Mouse (Mus musculus): ENCODE measurements around the gene Qprt. TPM values are rescaled to one million over a fixed set of nuclear protein-coding genes. Genes with fewer than 3 reads are reported as not detected.
"Not testable (repeated sequence)": the region's sequence is repeated elsewhere in the genome, so short reads cannot be mapped to it uniquely, and the experiment has no call there.

Qprt gene
- polyA plus RNA-seq, 1 experiment from 2014 or later, result 40.3 TPM

GRCm38 (mm10) chr7:127091114-127091896 lies 30.7 kb downstream of the Qprt start, which contains the start of gene AI467606:
TSS of gene AI467606 (plus strand) at chr7:127091359.
- Histone ChIP-seq H3K4me3 (peak within 1 kb of the TSS; percentile 63), H3K9ac (peak within 1 kb of the TSS; percentile 78), H3K4me2 (peak within 1 kb of the TSS; percentile 86), H3K27me3 (replicated peaks) (no peaks in the 10 kb centered on the region), H3K27ac (peak within 1 kb of the TSS; percentile 86), H3K9me3 (replicated peaks) (no peaks in the 10 kb centered on the region), H3K36me3 (peaks cover 16% of the 10 kb centered on the region), H3K4me1 (peaks cover 70% of the 10 kb centered on the region)
- ATAC-seq, result peak; percentile 88
- 20% methylated on average over 16 of the region's 16 CpGs for WGBS (ENCODE audit: insufficient replicate concordance)

DNA sequence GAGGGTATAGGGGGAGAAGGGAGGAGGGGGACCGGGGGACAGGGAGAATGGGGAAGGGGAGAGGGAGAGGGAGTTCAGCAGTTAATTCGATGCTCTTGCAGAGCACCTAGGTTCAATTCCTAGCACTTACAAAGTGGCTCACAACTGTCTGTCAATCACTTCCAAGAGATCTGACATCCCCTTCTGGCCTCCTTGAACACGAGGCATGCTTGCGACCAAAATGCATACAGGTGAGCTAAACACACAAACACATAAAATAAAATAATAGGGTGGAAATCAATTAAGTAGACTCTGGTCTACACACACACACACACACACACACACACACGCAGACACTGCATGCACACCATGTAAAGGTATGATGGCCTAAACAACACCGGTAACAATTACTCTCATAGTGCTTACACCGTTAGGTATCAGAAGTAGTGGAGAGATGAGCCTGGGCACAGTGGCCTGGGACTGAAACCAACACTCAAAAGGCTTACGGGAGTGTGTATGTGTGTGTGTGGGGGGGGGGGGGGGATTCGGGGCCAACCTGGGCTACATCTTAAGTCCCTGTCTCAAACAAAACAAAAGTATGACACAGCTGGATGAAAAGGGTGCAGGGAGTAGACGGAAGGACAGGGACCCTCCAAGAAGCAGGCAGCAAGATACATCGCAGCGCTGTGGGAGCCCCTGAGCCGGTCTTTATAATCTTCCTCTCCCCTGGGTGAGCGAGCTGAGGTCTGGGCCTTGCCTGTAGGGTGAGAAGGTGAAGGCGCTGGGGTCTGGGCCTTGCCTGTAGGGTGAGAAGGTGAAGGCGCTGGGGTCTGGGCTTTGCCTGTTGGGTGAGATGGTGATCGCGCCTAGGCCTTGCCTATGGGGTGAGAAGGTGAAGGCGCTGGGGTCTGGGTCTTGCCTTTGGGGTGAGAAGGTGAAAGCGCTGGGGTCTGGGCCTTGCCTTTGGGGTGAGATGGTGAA lies 31.6 kb downstream of the Qprt start:
- Histone ChIP-seq H3K9ac (peak overlapping the region; percentile 78), H3K9me3 (replicated peaks) (no peaks in the 10 kb centered on the region), H3K36me3 (peaks cover 16% of the 10 kb centered on the region), H3K27ac (peak overlapping the region; percentile 86), H3K4me2 (peak overlapping the region; percentile 86), H3K4me3 (peak overlapping the region; percentile 63), H3K4me1 (peaks cover 79% of the 10 kb centered on the region), H3K27me3 (replicated peaks) (no peaks in the 10 kb centered on the region)
- ATAC-seq, result peak; percentile 8
- 37% methylated on average over 19 of the region's 20 CpGs for WGBS (ENCODE audit: insufficient replicate concordance)

DNA sequence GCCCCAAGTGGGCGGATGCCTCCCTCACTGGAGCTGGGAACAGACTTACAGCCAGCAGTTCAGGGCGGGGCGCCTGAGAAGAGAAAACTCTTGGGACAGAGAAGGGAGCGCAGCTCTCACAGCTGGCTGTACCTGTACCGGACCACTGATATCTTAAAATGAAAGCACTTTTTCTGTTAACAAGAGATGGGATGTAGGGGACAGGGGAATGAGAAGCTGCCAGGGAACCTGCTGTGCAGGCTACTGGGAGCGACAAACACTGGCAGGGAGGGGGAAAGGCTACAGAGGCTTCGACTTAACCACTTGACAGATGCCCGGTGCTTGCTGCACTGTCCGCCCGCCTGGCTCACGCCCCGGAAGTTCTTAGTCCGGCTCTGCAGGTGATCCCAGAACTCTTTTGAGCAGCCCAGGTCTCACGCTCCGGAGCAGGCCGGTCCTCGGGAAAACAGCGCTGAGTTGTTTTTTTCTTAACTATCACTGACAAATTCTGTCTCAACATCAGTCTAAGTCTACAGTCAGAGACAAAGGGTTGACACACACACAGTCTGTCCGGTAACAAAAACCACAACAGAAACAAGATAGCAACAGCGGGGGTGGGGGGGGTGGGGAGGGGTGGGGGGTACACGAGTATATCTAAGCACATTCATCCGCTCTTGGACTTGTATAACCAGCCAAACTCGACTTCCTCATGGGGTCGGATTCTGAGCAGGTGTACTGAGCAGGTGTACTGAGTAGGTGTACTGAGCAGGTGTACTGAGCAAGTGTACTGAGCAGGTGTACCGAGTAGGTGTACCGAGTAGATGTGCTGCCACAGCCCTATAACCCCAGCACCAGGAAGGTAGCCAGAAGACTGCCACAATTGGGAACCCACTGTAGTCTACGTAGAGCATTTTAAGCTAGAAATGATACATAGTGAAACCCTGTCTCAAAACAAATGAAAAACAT lies 32.9 kb downstream of the Qprt start:
- H3K36me3 ChIP-seq, result peaks cover 14% of the 10 kb centered on the region
- H3K9me3 ChIP-seq (replicated peaks), result no peaks in the 10 kb centered on the region
- no peaks in the 10 kb centered on the region for H3K27me3 ChIP-seq (replicated peaks)
- H3K9ac ChIP-seq, result peak overlapping the region; percentile 62
- H3K4me3 ChIP-seq, result peak overlapping the region; percentile 37
- peaks cover 88% of the 10 kb centered on the region for H3K4me1 ChIP-seq
- ATAC-seq, result peak; percentile 46
- peak overlapping the region; percentile 86 for H3K27ac ChIP-seq
- WGBS (ENCODE audit: insufficient replicate concordance), result 10% methylated on average over 27 of the region's 27 CpGs
- peak overlapping the region; percentile 86 for H3K4me2 ChIP-seq

GRCm38 (mm10) chr7:127088083-127088482 lies 33.9 kb downstream of the Qprt start:
- ATAC-seq, result no peak
- WGBS (ENCODE audit: insufficient replicate concordance), result 51% methylated on average over 3 of the region's 3 CpGs
- peaks cover 90% of the 10 kb centered on the region for H3K4me1 ChIP-seq
- H3K36me3 ChIP-seq, result peaks cover 9% of the 10 kb centered on the region
- no peaks in the 10 kb centered on the region for H3K27me3 ChIP-seq (replicated peaks)
- no peak overlapping the region for H3K4me2 ChIP-seq
- no peak overlapping the region for H3K9ac ChIP-seq
- H3K9me3 ChIP-seq (replicated peaks), result no peaks in the 10 kb centered on the region
- peak overlapping the region; percentile 80 for H3K27ac ChIP-seq
- H3K4me3 ChIP-seq, result no peak overlapping the region

DNA sequence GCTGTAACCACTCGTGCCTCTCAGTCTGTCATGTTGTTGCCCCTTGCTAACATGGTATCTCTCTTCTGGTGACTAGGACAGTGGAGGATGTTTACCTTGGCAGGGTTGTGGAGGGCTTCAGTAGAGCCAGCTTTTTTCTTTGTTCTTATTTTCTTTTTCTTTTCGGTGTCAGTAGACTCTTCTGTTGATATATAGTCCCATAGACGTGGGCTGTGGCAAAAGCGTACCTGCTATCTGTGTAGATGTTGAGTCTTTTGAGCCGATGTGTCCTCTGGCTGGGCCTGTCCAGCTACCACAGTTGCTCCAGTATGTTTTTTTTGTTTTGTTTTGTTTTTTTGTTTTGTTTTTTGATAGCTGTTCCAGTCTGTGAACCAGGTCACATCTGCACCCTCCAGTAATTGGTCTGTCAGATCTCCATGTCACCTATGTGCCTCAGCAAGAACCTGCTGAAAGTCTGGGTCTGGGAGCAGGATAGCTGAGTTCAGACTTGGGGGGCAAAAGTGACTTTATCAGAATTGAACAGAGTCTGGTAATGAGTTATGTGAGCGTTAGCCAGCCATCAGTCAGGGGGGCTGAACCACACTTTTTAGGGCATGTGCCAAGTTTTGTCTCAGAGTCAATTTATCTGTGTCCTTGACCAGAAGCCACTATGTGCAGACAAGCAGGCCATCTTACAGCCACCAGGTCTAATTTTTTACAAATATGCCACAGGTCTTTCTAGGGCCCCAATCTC lies 34.6 kb downstream of the Qprt start, which contains the start of gene Zg16:
TSS of gene Zg16 (minus strand) at position 51 of the 733 bp plus-strand sequence.
- 0 out of 2 replicates have a peak within 1 kb of the TSS, but pooled peaks have one; percentile 16 for H3K4me2 ChIP-seq
- not testable (repeated sequence) for H3K27me3 ChIP-seq (replicated peaks); ATAC-seq; H3K9ac ChIP-seq; H3K36me3 ChIP-seq; H3K4me3 ChIP-seq; H3K9me3 ChIP-seq (replicated peaks)
- peak within 1 kb of the TSS; percentile 80 for H3K27ac ChIP-seq
- 58% methylated on average over 6 of the region's 6 CpGs for WGBS (ENCODE audit: insufficient replicate concordance)
- peaks cover 90% of the 10 kb centered on the region for H3K4me1 ChIP-seq

DNA sequence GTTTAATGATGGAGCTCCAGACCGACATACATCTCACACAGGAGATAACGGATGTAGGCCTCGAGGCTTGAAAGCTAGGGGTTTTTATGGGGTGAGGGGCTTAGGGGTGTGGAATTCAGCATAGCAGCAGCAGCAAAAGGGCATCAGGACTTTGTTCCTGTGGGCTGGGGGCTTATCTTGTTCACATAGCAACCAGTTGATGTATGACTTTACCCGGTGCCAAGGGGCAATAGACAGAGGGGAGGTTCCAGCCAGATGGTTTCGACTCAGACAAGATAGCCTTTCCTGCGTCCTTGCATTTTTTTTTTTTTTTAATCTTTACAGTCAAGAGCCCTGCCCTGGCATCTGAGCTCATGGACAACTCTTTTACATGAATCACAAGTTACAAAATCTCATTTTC lies 36.3 kb downstream of the Qprt start:
- H3K36me3 ChIP-seq; H3K4me3 ChIP-seq; H3K27me3 ChIP-seq (replicated peaks); H3K9ac ChIP-seq; H3K9me3 ChIP-seq (replicated peaks): not testable (repeated sequence)
- WGBS (ENCODE audit: insufficient replicate concordance), result 31% methylated on average over 6 of the region's 6 CpGs
- H3K4me1 ChIP-seq, result peaks cover 80% of the 10 kb centered on the region
- peak; percentile 49; the same call in 1 of the 2 replicates for ATAC-seq
- peak overlapping the region; percentile 24; the same call in 1 of the 2 replicates for H3K4me2 ChIP-seq
- peak overlapping the region; percentile 80 for H3K27ac ChIP-seq

DNA sequence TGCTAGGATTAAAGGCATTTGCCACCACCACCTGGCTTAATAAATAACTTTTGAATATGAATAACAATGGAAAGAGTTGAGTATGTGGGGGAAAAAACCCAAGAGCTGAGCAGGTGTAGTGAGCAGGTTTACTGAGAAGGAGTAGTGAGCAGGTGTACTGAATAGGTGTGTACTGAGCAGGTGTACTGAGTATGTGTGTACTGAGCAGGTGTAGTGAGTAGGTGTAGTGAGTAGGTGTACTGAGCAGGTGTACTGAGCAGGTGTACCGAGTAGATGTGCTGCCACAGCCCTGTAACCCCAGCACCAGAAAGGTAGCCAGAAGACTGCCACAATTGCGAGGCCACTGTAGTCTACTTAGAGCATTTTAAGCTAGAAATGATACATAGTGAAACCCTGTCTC lies 37.2 kb downstream of the Qprt start:
- Histone ChIP-seq H3K4me1 (peaks cover 70% of the 10 kb centered on the region), H3K9me3 (replicated peaks) (no peaks in the 10 kb centered on the region), H3K4me2 (no peak overlapping the region), H3K36me3 (no peaks in the 10 kb centered on the region), H3K4me3 (no peak overlapping the region), H3K27me3 (replicated peaks) (no peaks in the 10 kb centered on the region), H3K9ac (no peak overlapping the region), H3K27ac (0 out of 2 replicates have a peak overlapping the region, but pooled peaks have one; percentile 20)
- WGBS (ENCODE audit: insufficient replicate concordance), result 71% methylated on average over 2 of the region's 2 CpGs
- no peak for ATAC-seq

DNA sequence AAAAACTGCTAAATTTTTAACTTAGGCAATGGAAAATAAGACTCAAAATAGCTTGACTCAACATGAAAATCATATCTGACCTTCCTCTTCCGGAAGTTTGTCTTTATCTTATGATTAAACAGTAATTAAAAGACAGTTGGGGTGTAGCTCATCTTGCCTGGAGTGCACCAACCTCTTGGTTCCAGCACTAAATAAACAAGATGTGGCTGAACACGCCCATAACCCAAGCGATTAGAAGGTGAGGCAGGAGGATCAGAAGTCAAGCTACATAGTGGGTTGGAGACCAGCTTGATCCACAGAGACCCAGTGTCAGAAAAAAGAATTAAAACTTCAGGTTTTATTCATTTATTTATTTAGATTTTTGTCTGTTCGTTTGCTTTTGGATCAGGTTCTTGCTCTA lies 38.3 kb downstream of the Qprt start:
- Histone ChIP-seq H3K4me2 (no peak overlapping the region), H3K9ac (no peak overlapping the region; the same call in 1 of the 2 replicates), H3K4me1 (peaks cover 59% of the 10 kb centered on the region), H3K27me3 (replicated peaks) (no peaks in the 10 kb centered on the region), H3K4me3 (no peak overlapping the region), H3K36me3 (no peaks in the 10 kb centered on the region), H3K9me3 (replicated peaks) (no peaks in the 10 kb centered on the region), H3K27ac (peak overlapping the region; percentile 46; the same call in 1 of the 2 replicates)
- 0 out of 2 replicates have a peak, but pooled peaks have one; percentile 31 for ATAC-seq
- 53% methylated on average over 4 of the region's 4 CpGs for WGBS (ENCODE audit: insufficient replicate concordance)

DNA sequence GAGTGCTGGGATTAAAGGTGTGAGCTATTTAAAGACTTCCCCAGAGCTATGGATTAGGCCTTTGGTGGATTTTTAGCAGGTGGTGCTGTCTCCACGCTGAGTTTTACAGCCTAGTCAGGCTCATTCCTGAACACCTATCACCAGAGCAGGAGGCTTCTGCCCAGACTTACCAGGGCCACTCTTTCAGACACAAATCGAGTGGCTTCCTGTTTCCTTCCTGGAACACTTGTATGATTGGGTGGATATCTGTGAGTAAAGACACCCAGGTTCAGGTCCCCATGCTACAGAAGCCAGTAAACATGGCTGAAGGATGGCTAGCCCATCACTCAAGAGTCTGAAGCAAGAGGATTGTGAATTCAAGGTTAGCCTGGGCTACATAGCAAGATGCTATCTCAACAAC lies 39.0 kb downstream of the Qprt start:
- no peak overlapping the region for H3K9ac ChIP-seq
- no peaks in the 10 kb centered on the region for H3K9me3 ChIP-seq (replicated peaks)
- no peak overlapping the region for H3K4me2 ChIP-seq
- H3K27me3 ChIP-seq (replicated peaks), result no peaks in the 10 kb centered on the region
- no peaks in the 10 kb centered on the region for H3K36me3 ChIP-seq
- no peak for ATAC-seq
- peaks cover 55% of the 10 kb centered on the region for H3K4me1 ChIP-seq
- no peak overlapping the region for H3K27ac ChIP-seq
- 17% methylated on average over 2 of the region's 2 CpGs for WGBS (ENCODE audit: insufficient replicate concordance)
- no peak overlapping the region for H3K4me3 ChIP-seq

DNA sequence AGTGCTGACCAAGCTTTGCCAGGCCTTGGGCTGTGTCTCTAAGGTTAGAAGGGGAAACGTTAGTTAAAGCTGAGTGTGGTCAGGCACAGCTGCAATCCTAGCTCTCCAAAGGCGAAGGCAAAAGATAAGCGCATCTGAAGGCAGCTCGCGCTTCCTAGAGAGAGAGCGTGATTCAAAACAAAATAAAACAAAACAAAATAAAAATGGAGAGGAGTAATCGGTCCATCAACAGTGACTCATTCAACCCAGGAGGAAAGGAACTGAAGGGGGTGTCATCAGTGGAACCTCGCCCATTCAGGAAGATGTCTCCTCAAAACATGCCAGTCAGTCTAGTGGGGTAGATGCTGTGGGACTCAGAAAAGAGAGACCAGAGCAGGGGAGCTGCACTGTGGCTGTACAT lies 39.8 kb downstream of the Qprt start:
- peaks cover 48% of the 10 kb centered on the region for H3K4me1 ChIP-seq
- 0 out of 2 replicates have a peak overlapping the region, but pooled peaks have one; percentile 17 for H3K27ac ChIP-seq
- no peak overlapping the region for H3K4me2 ChIP-seq
- no peaks in the 10 kb centered on the region for H3K36me3 ChIP-seq
- H3K9me3 ChIP-seq (replicated peaks), result no peaks in the 10 kb centered on the region
- H3K4me3 ChIP-seq, result no peak overlapping the region
- no peak overlapping the region for H3K9ac ChIP-seq
- H3K27me3 ChIP-seq (replicated peaks), result no peaks in the 10 kb centered on the region
- WGBS (ENCODE audit: insufficient replicate concordance), result 42% methylated on average over 8 of the region's 8 CpGs
- no peak for ATAC-seq
